Mouse (Mus musculus) limb, embryonic 14.5 days (tissue): Measurements from ENCODE around the gene Serpina11. TPM values are rescaled to one million over a fixed set of nuclear protein-coding genes. Genes with fewer than 3 reads are reported as not detected.

ENCODE experiments used
- ATAC-seq: fragments of 200-750 bp; cut with Nextera tagmentation; 2 replicates; pipeline ENCODE4 v1.8.0; 2017; ENCODE audit warnings: low read depth, moderate number of reproducible peaks, moderate TSS enrichment; ENCODE audit not compliant: low FRiP score
- DNase-seq: peaks from one replicate; pipeline ENCODE4 v3.0.0-alpha.2; 2015; ENCODE audit warnings: low spot score
- H3K27ac ChIP-seq: fragments of 300-500 bp; sonication (generic); replicated peaks from 2 replicates; pipeline ENCODE4 v1.5.1; 2014; ENCODE audit warnings: low read depth, mild to moderate bottlenecking, low read length, moderate library complexity, mixed read lengths
- H3K27me3 ChIP-seq: fragments of 300-500 bp; sonication (generic); 2 replicates; pipeline ENCODE4 v1.6.1; 2014; ENCODE audit warnings: low read length, mixed read lengths; ENCODE audit not compliant: control insufficient read depth, insufficient read depth
- H3K36me3 ChIP-seq: fragments of 300-500 bp; sonication (generic); 2 replicates; pipeline ENCODE4 v1.6.1; 2014; ENCODE audit warnings: mild to moderate bottlenecking, low read length, moderate library complexity, mixed read lengths; ENCODE audit not compliant: control insufficient read depth, insufficient read depth
- H3K4me1 ChIP-seq: fragments of 300-500 bp; sonication (generic); 2 replicates; pipeline ENCODE4 v1.6.1; 2014; ENCODE audit warnings: antibody characterized with exemption, low read length, mixed read lengths; ENCODE audit not compliant: control insufficient read depth, insufficient read depth
- H3K4me2 ChIP-seq: fragments of 300-500 bp; sonication (generic); replicated peaks from 2 replicates; pipeline ENCODE4 v1.6.1; 2014; ENCODE audit warnings: low read depth, mild to moderate bottlenecking, low read length, moderate library complexity; ENCODE audit not compliant: severe bottlenecking
- H3K4me3 ChIP-seq: fragments of 300-500 bp; sonication (generic); replicated peaks from 2 replicates; pipeline ENCODE4 v1.5.1; 2014; ENCODE audit warnings: low read length
- H3K9ac ChIP-seq: fragments of 300-500 bp; sonication (generic); 2 replicates; pipeline ENCODE4 v1.6.1; 2014; ENCODE audit warnings: mild to moderate bottlenecking, low read depth, low read length, moderate library complexity; ENCODE audit not compliant: severe bottlenecking
- H3K9me3 ChIP-seq: fragments of 300-500 bp; sonication (generic); 2 replicates; pipeline ENCODE4 v1.6.1; 2016; ENCODE audit warnings: low read length; ENCODE audit not compliant: control insufficient read depth
- POLR2A ChIP-seq: fragments of 200-500 bp; IDR thresholded peaks from 2 replicates; pipeline ENCODE4 v1.8.0; 2012; ENCODE audit warnings: inconsistent platforms, mild to moderate bottlenecking, moderate library complexity, borderline replicate concordance; ENCODE audit not compliant: insufficient read depth, insufficient read length; ENCODE audit errors: extremely low read depth
- WGBS: fragments of 180-500 bp; shearing (Covaris S2); extraction: QIAGEN DNeasy Blood & Tissue Kit; methylation state at CpG from one replicate; pipeline ENCODE4 v1.1.7; 2014; 5-methylcytosine and 5-hydroxymethylcytosine counted together
- polyA plus RNA-seq, 2 experiments: library from polyadenylated mRNA; depleted of rRNA in 1 of 2; stranded (reverse) in 1 of 2; unstranded in 1 of 2; fragments of >200 nt; fragmentation: Nextera tagmentation in 1 of 2; extraction: Ambion mirVana in 1 of 2; gene quantifications; 2 replicates each; pipeline versions ENCODE4 v1.2.1 to v1.2.3; 2012 to 2014

The Serpina11 gene
- not detected in 2 replicates for polyA plus RNA-seq (2012; rRNA removed)
- polyA plus RNA-seq (2014; fragmentation: Nextera tagmentation; extraction: Ambion mirVana), result not detected in 2 replicates

DNA sequence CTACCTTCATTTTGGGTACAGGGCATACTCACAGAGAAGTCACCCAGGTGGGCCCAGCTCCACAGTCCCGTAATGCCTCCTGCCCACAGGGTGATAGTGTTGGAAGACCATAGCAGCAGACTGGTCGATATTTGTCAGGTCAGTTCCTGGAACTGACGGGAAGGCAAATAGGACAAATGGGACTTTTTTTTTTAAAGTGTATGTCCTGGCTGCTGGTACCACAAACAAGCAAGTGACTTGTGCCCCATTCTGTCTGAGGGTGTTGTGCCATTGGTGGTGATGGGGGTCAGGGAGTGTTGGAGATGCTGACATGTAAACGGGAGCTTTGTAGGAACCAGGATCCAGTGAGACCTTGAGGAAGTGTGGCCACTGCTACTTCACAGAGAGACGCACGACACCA, at the start of gene Serpina11:
TSS of gene Serpina11 (minus strand) at position 101 of the 400 bp plus-strand sequence.
- Histone ChIP-seq H3K36me3 (no peaks in the 10 kb centered on the region), H3K9me3 (no peaks in the 10 kb centered on the region), H3K27me3 (no peaks in the 10 kb centered on the region), H3K27ac (no peak within 1 kb of the TSS), H3K4me2 (no peak within 1 kb of the TSS), H3K9ac (no peak within 1 kb of the TSS), H3K4me3 (no peak within 1 kb of the TSS), H3K4me1 (no peaks in the 10 kb centered on the region)
- DNase-seq (no peak), ATAC-seq (no peak)
- WGBS, result 88% methylated on average over 6 of the region's 6 CpGs
- no peak for TF ChIP-seq POLR2A

DNA sequence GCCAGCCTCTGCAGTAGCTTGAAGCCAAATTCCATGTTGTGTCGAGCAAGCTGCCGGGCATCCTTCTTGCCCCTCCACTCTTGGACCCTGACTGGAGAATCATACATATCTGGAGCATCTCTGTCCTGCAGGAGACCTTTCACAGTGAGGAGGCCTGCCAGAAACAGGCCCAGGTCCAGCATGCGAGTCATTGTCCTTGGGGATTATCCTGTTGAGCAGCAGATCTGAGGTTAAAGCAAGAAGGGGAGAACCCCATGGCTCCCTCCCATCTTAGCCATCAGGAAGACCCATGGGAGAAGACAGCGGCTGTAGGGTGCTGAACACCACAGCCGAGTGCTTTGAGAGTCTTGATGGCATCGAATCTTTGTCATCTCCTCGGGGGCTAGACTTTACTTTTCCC, 48.4 kb upstream of the Serpina11 start:
- ATAC-seq (no peak), DNase-seq (no peak)
- Histone ChIP-seq H3K27me3 (no peaks in the 10 kb centered on the region), H3K9me3 (no peaks in the 10 kb centered on the region), H3K27ac (no peak overlapping the region), H3K4me2 (no peak overlapping the region), H3K4me1 (no peaks in the 10 kb centered on the region), H3K4me3 (no peak overlapping the region), H3K9ac (no peak overlapping the region), H3K36me3 (no peaks in the 10 kb centered on the region)
- TF ChIP-seq POLR2A, result no peak
- 87% methylated on average over 7 of the region's 7 CpGs for WGBS

DNA sequence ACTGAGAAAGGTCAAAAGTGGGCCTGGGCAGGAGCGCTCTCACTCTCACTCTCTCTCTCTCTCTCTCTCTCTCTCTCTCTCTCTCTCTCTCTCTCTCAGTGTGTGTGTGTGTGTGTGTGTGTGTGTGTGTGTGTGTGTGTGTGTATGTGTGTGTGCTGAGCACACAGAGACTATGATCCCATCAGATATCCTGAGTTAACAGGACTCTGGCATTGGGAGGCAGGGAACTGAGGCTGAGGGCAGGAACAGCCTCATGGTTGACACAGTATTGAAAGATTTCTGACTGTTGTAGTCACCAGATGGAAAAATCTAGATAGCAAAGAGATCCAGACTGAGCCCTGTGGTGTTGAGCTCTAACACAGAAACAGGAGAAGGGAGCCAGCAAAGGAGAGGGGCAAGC, 44.0 kb upstream of the Serpina11 start:
- H3K4me1 ChIP-seq, result no peaks in the 10 kb centered on the region
- H3K9me3 ChIP-seq, result no peaks in the 10 kb centered on the region
- no peak overlapping the region for H3K9ac ChIP-seq
- no peaks in the 10 kb centered on the region for H3K27me3 ChIP-seq
- ATAC-seq, result no peak
- no peak overlapping the region for H3K27ac ChIP-seq
- no peaks in the 10 kb centered on the region for H3K36me3 ChIP-seq
- no peak overlapping the region for H3K4me3 ChIP-seq
- H3K4me2 ChIP-seq, result no peak overlapping the region
- 100% methylated on average over 1 of the region's 1 CpGs for WGBS
- DNase-seq, result no peak
- no peak for TF ChIP-seq POLR2A

DNA sequence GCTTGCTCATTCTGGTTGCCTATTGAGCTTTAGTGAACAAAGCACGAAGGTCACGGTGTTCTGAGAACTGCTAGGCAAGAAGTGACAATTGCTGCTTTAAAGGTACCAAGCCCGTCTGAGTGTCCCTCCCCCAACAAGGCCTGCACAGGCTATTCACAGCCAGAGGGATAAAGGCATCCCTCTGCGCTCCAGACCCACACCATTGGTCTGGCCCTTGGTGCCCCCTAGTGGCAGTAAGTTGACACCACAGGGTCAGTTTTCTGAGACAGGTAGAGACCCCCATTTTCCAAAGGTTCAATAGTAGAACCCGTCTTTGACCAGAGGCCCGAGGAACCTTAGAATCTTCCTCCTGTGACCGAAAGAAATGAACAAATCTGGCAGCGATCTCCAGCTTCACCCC, 40.2 kb upstream of the Serpina11 start:
- H3K27ac ChIP-seq, result no peak overlapping the region
- no peak overlapping the region for H3K4me3 ChIP-seq
- WGBS, result 46% methylated on average over 8 of the region's 8 CpGs
- H3K9me3 ChIP-seq, result no peaks in the 10 kb centered on the region
- no peak overlapping the region for H3K9ac ChIP-seq
- no peaks in the 10 kb centered on the region for H3K36me3 ChIP-seq
- no peak for TF ChIP-seq POLR2A
- ATAC-seq (no peak), DNase-seq (no peak)
- H3K27me3 ChIP-seq, result no peaks in the 10 kb centered on the region
- H3K4me2 ChIP-seq, result no peak overlapping the region
- H3K4me1 ChIP-seq, result no peaks in the 10 kb centered on the region

DNA sequence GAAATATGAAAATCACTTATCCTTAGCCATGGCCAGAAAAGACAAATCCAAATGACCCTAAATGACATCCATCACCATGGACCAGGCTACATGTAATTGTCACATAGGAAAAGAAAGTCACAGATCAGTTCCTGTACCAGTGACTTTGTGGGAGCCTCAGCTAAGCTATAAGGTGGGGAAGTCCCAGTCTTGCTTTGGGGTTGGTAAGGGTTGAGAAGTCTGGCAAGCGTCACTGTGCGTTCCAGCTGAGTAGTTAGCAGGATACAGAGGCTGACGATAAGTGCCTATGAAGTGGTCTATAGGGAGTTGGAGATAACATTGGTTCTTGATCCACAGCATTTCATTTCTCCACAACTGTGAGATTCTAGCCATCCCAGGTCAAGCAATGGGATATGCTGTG, 25.5 kb upstream of the Serpina11 start:
- Histone ChIP-seq H3K9me3 (no peaks in the 10 kb centered on the region), H3K36me3 (no peaks in the 10 kb centered on the region), H3K27ac (no peak overlapping the region), H3K4me1 (no peaks in the 10 kb centered on the region), H3K27me3 (no peaks in the 10 kb centered on the region), H3K4me3 (no peak overlapping the region), H3K4me2 (no peak overlapping the region), H3K9ac (no peak overlapping the region)
- 83% methylated on average over 3 of the region's 3 CpGs for WGBS
- no peak for TF ChIP-seq POLR2A
- no peak for ATAC-seq
- no peak for DNase-seq

DNA sequence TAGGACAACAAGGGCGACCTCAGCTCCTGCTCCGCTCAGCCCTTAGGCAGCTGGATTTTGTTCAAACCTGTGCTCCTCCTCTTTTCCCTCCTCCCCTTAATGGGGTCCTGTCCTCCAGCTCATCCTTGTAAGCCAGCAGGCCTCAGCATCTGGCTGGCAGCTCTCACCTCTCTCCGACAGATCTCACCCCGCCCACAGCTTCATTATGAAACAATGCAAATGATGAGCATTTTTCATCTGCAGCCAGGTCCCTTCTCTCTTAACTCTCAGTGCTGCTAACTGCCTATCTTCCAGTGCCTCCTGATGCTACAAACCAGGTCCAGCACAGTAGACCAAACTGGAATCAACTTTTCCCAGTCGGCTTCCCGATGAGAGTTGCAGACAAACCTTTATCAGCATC, 23.9 kb upstream of the Serpina11 start, which contains the start of gene Serpina9:
TSS of gene Serpina9 (minus strand) at position 136 of the 400 bp plus-strand sequence.
- Histone ChIP-seq H3K36me3 (no peaks in the 10 kb centered on the region), H3K4me3 (no peak within 1 kb of the TSS), H3K4me2 (no peak within 1 kb of the TSS), H3K9ac (no peak within 1 kb of the TSS), H3K27ac (no peak within 1 kb of the TSS), H3K27me3 (no peaks in the 10 kb centered on the region), H3K9me3 (no peaks in the 10 kb centered on the region), H3K4me1 (no peaks in the 10 kb centered on the region)
- DNase-seq, result no peak
- TF ChIP-seq POLR2A, result no peak
- no peak for ATAC-seq
- 76% methylated on average over 6 of the region's 6 CpGs for WGBS
